Mouse (Mus musculus): ENCODE data around the gene Mum1. TPM values are rescaled to one million over a fixed set of nuclear protein-coding genes. Genes with fewer than 3 reads are reported as not detected.

Gene Mum1
- 49.9 and 52.8 TPM in 2 replicates for polyA plus RNA-seq (2015; fragmentation: Nextera tagmentation; extraction: Ambion mirVana)

GRCm38 (mm10) chr10:80226416-80227165, at the start of gene Mum1:
TSS of gene Mum1 (plus strand) at chr10:80226434.
- Histone ChIP-seq H3K4me3 (peak within 1 kb of the TSS; percentile 81), H3K9ac (replicated peaks) (peak within 1 kb of the TSS; percentile 84), H3K4me2 (replicated peaks) (peak within 1 kb of the TSS; percentile 75), H3K9me3 (no peaks in the 10 kb centered on the region), H3K27me3 (no peaks in the 10 kb centered on the region), H3K27ac (replicated peaks) (peak within 1 kb of the TSS; percentile 92), H3K36me3 (peaks cover 6% of the 10 kb centered on the region; the same call in 1 of the 2 replicates), H3K4me1 (peaks cover 40% of the 10 kb centered on the region)
- peak; percentile 96 for ATAC-seq (replicated peaks)
- WGBS = under 1% methylated on average over 54 of the region's 75 CpGs

- Histone ChIP-seq H3K4me2 (replicated peaks) (no peak overlapping the region), H3K27ac (replicated peaks) (no peak overlapping the region; the same call in 1 of the 2 replicates), H3K36me3 (no peaks in the 10 kb centered on the region), H3K9ac (replicated peaks) (no peak overlapping the region), H3K4me3 (no peak overlapping the region), H3K9me3 (no peaks in the 10 kb centered on the region), H3K27me3 (no peaks in the 10 kb centered on the region), H3K4me1 (peaks cover 50% of the 10 kb centered on the region)
- 63% methylated on average over 7 of the region's 7 CpGs for WGBS
- no peak for ATAC-seq (replicated peaks)
Measured at GRCm38 (mm10) chr10:80177441-80178279, 48.6 kb upstream of the Mum1 start.

GRCm38 (mm10) chr10:80179068-80180051, 46.9 kb upstream of the Mum1 start, which contains the start of gene Efna2:
TSS of gene Efna2 (plus strand) at chr10:80179482.
- WGBS = 2% methylated on average over 82 of the region's 106 CpGs
- Histone ChIP-seq H3K36me3 (0 out of 2 replicates have a peak, but pooled peaks cover 8% of the 10 kb centered on the region), H3K27me3 (no peaks in the 10 kb centered on the region), H3K4me3 (peak within 1 kb of the TSS; percentile 58), H3K4me2 (replicated peaks) (peak within 1 kb of the TSS; percentile 71), H3K27ac (replicated peaks) (peak within 1 kb of the TSS; percentile 85), H3K9ac (replicated peaks) (peak within 1 kb of the TSS; percentile 78), H3K4me1 (peaks cover 42% of the 10 kb centered on the region), H3K9me3 (no peaks in the 10 kb centered on the region)
- peak; percentile 80 for ATAC-seq (replicated peaks)

GRCm38 (mm10) chr10:80180288-80180687, 45.9 kb upstream of the Mum1 start:
- peak overlapping the region; percentile 71 for H3K4me2 ChIP-seq (replicated peaks)
- 49% methylated on average over 6 of the region's 6 CpGs for WGBS
- H3K9me3 ChIP-seq = no peaks in the 10 kb centered on the region
- H3K4me3 ChIP-seq = peak overlapping the region; percentile 58
- H3K4me1 ChIP-seq = peaks cover 42% of the 10 kb centered on the region
- H3K9ac ChIP-seq (replicated peaks) = peak overlapping the region; percentile 78
- no peaks in the 10 kb centered on the region for H3K27me3 ChIP-seq
- 0 out of 2 replicates have a peak, but pooled peaks cover 8% of the 10 kb centered on the region for H3K36me3 ChIP-seq
- ATAC-seq (replicated peaks) = no peak
- H3K27ac ChIP-seq (replicated peaks) = no peak overlapping the region

GRCm38 (mm10) chr10:80180823-80181222, 45.4 kb upstream of the Mum1 start:
- WGBS = 45% methylated on average over 5 of the region's 5 CpGs
- peak overlapping the region; percentile 71 for H3K4me2 ChIP-seq (replicated peaks)
- H3K4me1 ChIP-seq = peaks cover 37% of the 10 kb centered on the region
- H3K27me3 ChIP-seq = no peaks in the 10 kb centered on the region
- no peak overlapping the region for H3K27ac ChIP-seq (replicated peaks)
- peak overlapping the region; percentile 78 for H3K9ac ChIP-seq (replicated peaks)
- no peak for ATAC-seq (replicated peaks)
- H3K36me3 ChIP-seq = 0 out of 2 replicates have a peak, but pooled peaks cover 8% of the 10 kb centered on the region
- H3K9me3 ChIP-seq = no peaks in the 10 kb centered on the region
- peak overlapping the region; percentile 58 for H3K4me3 ChIP-seq

GRCm38 (mm10) chr10:80182547-80182946, 43.7 kb upstream of the Mum1 start:
- H3K4me2 ChIP-seq (replicated peaks) = no peak overlapping the region
- H3K27ac ChIP-seq (replicated peaks) = no peak overlapping the region
- no peak overlapping the region for H3K9ac ChIP-seq (replicated peaks)
- H3K9me3 ChIP-seq = no peaks in the 10 kb centered on the region
- H3K4me1 ChIP-seq = peaks cover 33% of the 10 kb centered on the region
- H3K4me3 ChIP-seq = no peak overlapping the region
- no peaks in the 10 kb centered on the region for H3K27me3 ChIP-seq
- no peak for ATAC-seq (replicated peaks)
- peaks cover 15% of the 10 kb centered on the region for H3K36me3 ChIP-seq
- 91% methylated on average over 7 of the region's 7 CpGs for WGBS

- no peak overlapping the region for H3K4me2 ChIP-seq (replicated peaks)
- 0 out of 2 replicates have a peak, but pooled peaks cover 4% of the 10 kb centered on the region for H3K27me3 ChIP-seq
- no peak overlapping the region for H3K4me3 ChIP-seq
- 44% methylated on average over 27 of the region's 27 CpGs for WGBS
- peaks cover 28% of the 10 kb centered on the region for H3K4me1 ChIP-seq
- H3K9me3 ChIP-seq = no peaks in the 10 kb centered on the region
- H3K27ac ChIP-seq (replicated peaks) = no peak overlapping the region
- ATAC-seq (replicated peaks) = no peak
- H3K9ac ChIP-seq (replicated peaks) = no peak overlapping the region
- peaks cover 28% of the 10 kb centered on the region for H3K36me3 ChIP-seq
Measured at GRCm38 (mm10) chr10:80186649-80187048, 39.6 kb upstream of the Mum1 start.

- no peak overlapping the region for H3K27ac ChIP-seq (replicated peaks)
- peaks cover 28% of the 10 kb centered on the region for H3K36me3 ChIP-seq
- no peak overlapping the region for H3K9ac ChIP-seq (replicated peaks)
- no peak overlapping the region for H3K4me3 ChIP-seq
- no peaks in the 10 kb centered on the region for H3K9me3 ChIP-seq
- H3K27me3 ChIP-seq = 0 out of 2 replicates have a peak, but pooled peaks cover 4% of the 10 kb centered on the region
- no peak overlapping the region for H3K4me2 ChIP-seq (replicated peaks)
- H3K4me1 ChIP-seq = peaks cover 19% of the 10 kb centered on the region
- 89% methylated on average over 10 of the region's 10 CpGs for WGBS
- no peak for ATAC-seq (replicated peaks)
Measured at GRCm38 (mm10) chr10:80187739-80188138, 38.5 kb upstream of the Mum1 start.

- Histone ChIP-seq H3K9me3 (no peaks in the 10 kb centered on the region), H3K27ac (replicated peaks) (no peak overlapping the region), H3K9ac (replicated peaks) (0 out of 2 replicates have a peak overlapping the region, but pooled peaks have one; percentile 13), H3K4me3 (no peak overlapping the region), H3K27me3 (0 out of 2 replicates have a peak, but pooled peaks cover 4% of the 10 kb centered on the region), H3K36me3 (peaks cover 21% of the 10 kb centered on the region), H3K4me1 (peaks cover 19% of the 10 kb centered on the region), H3K4me2 (replicated peaks) (no peak overlapping the region)
- WGBS = 68% methylated on average over 15 of the region's 15 CpGs
- no peak for ATAC-seq (replicated peaks)
Measured at GRCm38 (mm10) chr10:80188453-80189024, 37.7 kb upstream of the Mum1 start.

GRCm38 (mm10) chr10:80189999-80190398, 36.2 kb upstream of the Mum1 start:
- Histone ChIP-seq H3K27ac (replicated peaks) (peak overlapping the region; percentile 90), H3K9ac (replicated peaks) (peak overlapping the region; percentile 87), H3K4me2 (replicated peaks) (peak overlapping the region; percentile 88), H3K4me1 (peaks cover 19% of the 10 kb centered on the region), H3K9me3 (no peaks in the 10 kb centered on the region), H3K4me3 (peak overlapping the region; percentile 54), H3K36me3 (peaks cover 20% of the 10 kb centered on the region), H3K27me3 (0 out of 2 replicates have a peak, but pooled peaks cover 4% of the 10 kb centered on the region)
- 0 out of 2 replicates have a peak, but pooled peaks have one; percentile 13 for ATAC-seq (replicated peaks)
- 3% methylated on average over 21 of the region's 21 CpGs for WGBS

Measured in forebrain, embryonic 15.5 days (tissue).